Mouse (Mus musculus) activated CD4-positive, CD25-positive, alpha-beta regulatory T cell (primary cell): Measurements from ENCODE around the gene Scrt2. TPM values are rescaled to one million over a fixed set of nuclear protein-coding genes. Genes with fewer than 3 reads are reported as not detected.

Experiments used
- polyA plus RNA-seq, 2 experiments: library from polyadenylated mRNA; unstranded; fragments of 100-300 nt; shearing (Covaris generic); gene quantifications; one replicate each; pipeline ENCODE4 v1.2.1; 2017

Gene Scrt2
- not detected for polyA plus RNA-seq

GRCm38 (mm10) chr2:152080685-152081541, at the start of gene Scrt2:
Gene Scrt2, plus strand, starts transcription at chr2:152081529.

GRCm38 (mm10) chr2:152105318-152106224, 24.2 kb downstream of the Scrt2 start, which contains the start of gene Srxn1:
Gene Srxn1, plus strand, starts transcription at chr2:152105516.

GRCm38 (mm10) chr2:152143279-152144157, 62.2 kb downstream of the Scrt2 start, which contains the start of gene Tcf15:
Gene Tcf15, plus strand, starts transcription at chr2:152143561.

Other genes starting within 250 kb of the Scrt2 start
- gene Rspo4, start 238.6 kb upstream of the Scrt2 start, polyA plus RNA-seq = not detected
- under 1 TPM; 0.07 to 0.11 TPM for gene Angpt4, start 170.3 kb upstream of the Scrt2 start, polyA plus RNA-seq
- 10 to 100 TPM; 13.9 to 35.6 TPM for gene Fam110a, start 101.3 kb upstream of the Scrt2 start, polyA plus RNA-seq
- gene Slc52a3, start 85.0 kb upstream of the Scrt2 start, polyA plus RNA-seq = 10 to 100 TPM in 1 of 2 experiments, 1 to 10 TPM in 1; 7.6 to 12.5 TPM
- 1 to 10 TPM; 1.0 to 4.3 TPM for gene Srxn1, start 24.0 kb downstream of the Scrt2 start, polyA plus RNA-seq
- under 1 TPM in 1 of 2 experiments, not detected in 1; 0.17 TPM for gene Tcf15, start 62.0 kb downstream of the Scrt2 start, polyA plus RNA-seq
- gene Csnk2a1, start 145.3 kb downstream of the Scrt2 start, polyA plus RNA-seq = 10 to 100 TPM; 41.7 to 54.9 TPM
- 10 to 100 TPM; 43.8 to 62.6 TPM for gene Tbc1d20, start 212.3 kb downstream of the Scrt2 start, polyA plus RNA-seq